20 mouse cellular contexts compared by ENCODE assay signal in genomic region chr19:37921098-37921497, GRCm38 (mm10).
"Had no signal": no experiment of that assay in that cellular context is flagged by ENCODE, and none has a peak within 500 bp of the region (broad histone marks: within the 10 kb centered on the region; RNA-seq: fewer than 3 reads in every experiment).

No protein-coding gene starts in this region.

- H3K27ac ChIP-seq: limb, embryonic 12.5 days; limb, embryonic 15.5 days; liver, embryonic 14.5 days; macrophage; neural tube, embryonic 12.5 days; neural tube, embryonic 15.5 days had no signal

- ATAC-seq: liver, postnatal 0 days had no signal

- H3K9me3 ChIP-seq: limb, embryonic 12.5 days; limb, embryonic 15.5 days; neural tube, embryonic 12.5 days; neural tube, embryonic 15.5 days had no signal

- H3K27me3 ChIP-seq: limb, embryonic 12.5 days; limb, embryonic 15.5 days; neural tube, embryonic 12.5 days; neural tube, embryonic 15.5 days had no signal

- H3K9ac ChIP-seq: limb, embryonic 12.5 days; limb, embryonic 15.5 days; liver, embryonic 14.5 days; liver, postnatal 0 days; neural tube, embryonic 12.5 days; neural tube, embryonic 15.5 days had no signal

- H3K4me2 ChIP-seq: limb, embryonic 12.5 days; limb, embryonic 15.5 days; liver, embryonic 11.5 days; neural tube, embryonic 12.5 days; neural tube, embryonic 15.5 days had no signal

- H3K4me3 ChIP-seq: limb, embryonic 12.5 days; limb, embryonic 15.5 days; neural tube, embryonic 12.5 days; neural tube, embryonic 15.5 days had no signal

- H3K4me1 ChIP-seq: neural tube, embryonic 12.5 days; neural tube, embryonic 15.5 days had no signal

- DNase-seq: kidney, adult 18-20 months; kidney, adult 9 months; kidney, postnatal 14 days; kidney, postnatal 4 days; left cerebral cortex, postnatal 4 days; liver, postnatal 0 days; midbrain, embryonic 14.5 days; right cerebral cortex, adult 18-20 months; right cerebral cortex, postnatal 14 days; spleen, adult 18-20 months; thymus, adult 2 months; thymus, postnatal 14 days; thymus, postnatal 4 days had no signal

- H3K36me3 ChIP-seq: limb, embryonic 12.5 days; neural tube, embryonic 12.5 days; neural tube, embryonic 15.5 days had no signal
